Mouse (Mus musculus) urinary bladder, adult 2 months (tissue): ENCODE measurements around the gene Kcnab2. TPM values are rescaled to one million over a fixed set of nuclear protein-coding genes. Genes with fewer than 3 reads are reported as not detected.
A peak's percentile ranks its signal among the peaks of the same experiment; 100 is the strongest.

Experiments used
- DNase-seq: peaks from one replicate; pipeline ENCODE4 v3.0.0; 2022; ENCODE audit warnings: low spot score
- polyA plus RNA-seq: library from polyadenylated mRNA; depleted of rRNA; stranded (reverse); fragments of >200 nt; gene quantifications from 2 replicates; pipeline ENCODE4 v1.2.3, GENCODE M21; 2012

The Kcnab2 gene
- polyA plus RNA-seq, 1 experiment, result 1.8 TPM

DNA sequence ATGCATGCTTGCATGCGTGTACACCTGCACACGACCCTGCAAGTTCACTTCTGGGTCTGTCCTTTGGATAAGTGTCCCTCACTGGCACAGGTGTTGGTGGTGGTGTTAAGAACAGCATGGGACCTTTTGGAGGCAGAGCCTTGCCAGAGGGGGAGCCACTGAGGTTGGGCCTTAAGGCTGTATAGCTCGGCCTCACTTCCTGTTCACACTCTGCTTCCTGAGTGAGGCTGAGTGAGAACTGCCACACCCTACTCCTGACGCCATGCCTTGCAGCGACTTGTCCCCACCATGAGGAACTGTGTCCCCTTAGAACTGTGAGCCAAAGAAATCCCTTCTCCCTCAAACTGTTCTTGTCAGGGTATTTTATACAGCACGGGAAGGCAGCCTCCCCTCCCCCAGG lies 26.3 kb downstream of the Kcnab2 start:
- no peak for DNase-seq

DNA sequence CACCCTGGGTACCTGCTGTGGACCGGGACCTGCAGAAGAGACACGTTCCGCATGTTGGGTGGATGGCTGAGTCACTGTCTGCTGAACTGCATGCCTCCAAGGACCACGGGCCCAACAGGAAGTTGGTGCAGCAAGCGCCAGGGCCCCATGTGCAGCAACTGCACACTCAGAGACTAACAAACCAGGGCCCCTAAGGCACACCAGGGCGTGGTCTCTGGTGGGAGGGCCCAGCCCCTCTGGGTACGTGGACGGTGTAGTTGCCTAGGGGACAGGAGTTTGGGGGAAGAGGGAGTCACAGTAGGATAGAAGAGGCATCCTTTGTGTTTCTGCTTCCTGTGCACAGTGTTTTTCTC lies 29.0 kb downstream of the Kcnab2 start:
- no peak for DNase-seq

DNA sequence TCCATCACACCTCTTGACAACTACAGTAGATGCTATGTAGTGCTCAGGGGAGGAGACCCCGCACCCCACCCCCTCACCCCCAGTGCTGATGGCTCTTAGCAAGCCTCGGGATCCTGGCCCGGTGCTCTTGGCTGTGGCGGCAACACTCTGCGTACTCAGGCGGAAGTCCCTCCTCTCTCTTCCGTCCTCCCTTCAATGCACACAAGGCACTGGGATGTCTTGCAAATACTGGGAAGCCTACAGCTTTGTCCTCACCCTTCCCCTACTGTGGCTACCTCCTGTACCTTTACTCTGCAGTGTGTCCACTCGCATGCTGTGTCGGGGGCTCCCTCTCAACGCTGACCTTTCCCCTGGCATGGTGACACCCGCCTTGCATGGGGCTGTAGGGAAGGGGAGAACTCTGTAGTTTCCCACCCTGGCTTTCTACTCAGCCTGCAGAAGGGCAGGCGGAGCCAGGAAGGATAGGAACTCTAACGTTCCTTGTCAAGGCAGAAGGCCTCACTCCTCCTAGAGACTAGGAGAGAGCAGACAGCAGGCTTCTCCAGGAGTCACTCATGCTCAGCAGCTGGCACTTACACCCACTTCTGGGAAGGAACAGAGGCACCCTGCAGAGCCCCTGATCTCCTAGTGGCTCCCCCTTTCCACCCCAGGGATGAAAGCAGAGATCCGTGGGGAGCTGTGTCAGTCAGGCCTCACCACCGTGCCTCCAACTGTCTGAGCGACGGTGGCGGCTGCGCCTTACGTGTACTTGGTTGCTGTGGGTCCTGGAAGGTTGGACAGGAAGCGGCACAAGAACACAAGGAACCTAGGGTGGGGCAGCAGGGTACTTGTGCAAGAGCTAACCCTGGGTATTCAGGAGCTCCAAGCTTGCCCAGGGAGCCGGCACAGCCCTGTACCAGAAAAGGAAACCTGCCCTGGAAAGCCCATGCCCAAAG lies 29.7 kb downstream of the Kcnab2 start:
- no peak for DNase-seq

DNA sequence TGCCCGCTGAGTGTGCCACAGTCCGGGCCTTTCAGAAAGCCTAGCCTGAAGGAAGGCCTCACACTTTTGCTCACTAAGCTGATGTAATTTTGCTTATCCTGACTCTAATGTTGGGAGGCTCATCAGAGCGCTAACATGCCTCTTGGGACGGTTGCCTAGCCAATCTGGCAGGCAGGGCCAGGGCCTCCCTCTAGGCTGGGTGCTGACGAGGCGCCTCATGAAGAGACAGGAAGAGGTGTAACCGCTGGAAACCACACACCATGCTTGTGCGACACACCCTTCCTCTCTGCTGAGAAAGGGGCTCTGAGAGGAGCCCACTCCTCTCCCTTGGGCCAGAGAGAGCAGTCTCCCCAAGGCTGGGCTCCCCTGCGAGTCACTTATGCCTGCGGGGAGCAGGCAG lies 31.5 kb downstream of the Kcnab2 start:
- DNase-seq, result no peak

DNA sequence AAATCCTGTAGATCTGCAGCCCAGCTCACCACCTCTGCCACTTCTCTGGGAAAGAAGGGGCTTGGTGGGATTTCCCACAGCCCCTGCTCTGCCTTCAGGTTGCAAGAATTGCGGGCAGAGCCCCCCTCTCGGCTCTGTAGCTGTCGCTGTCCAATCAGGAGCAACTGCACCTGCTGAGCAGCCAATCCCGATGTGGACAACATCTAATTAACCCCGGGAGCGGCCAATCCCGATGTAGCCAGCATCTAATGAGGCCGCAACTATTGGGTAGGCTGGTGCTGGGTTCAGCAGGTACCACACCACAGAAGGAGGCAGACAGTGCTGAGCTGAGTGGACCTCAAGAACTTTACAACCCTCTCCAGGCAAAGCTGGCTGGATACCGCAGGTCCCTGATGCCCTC lies 36.1 kb downstream of the Kcnab2 start:
- DNase-seq, result no peak

DNA sequence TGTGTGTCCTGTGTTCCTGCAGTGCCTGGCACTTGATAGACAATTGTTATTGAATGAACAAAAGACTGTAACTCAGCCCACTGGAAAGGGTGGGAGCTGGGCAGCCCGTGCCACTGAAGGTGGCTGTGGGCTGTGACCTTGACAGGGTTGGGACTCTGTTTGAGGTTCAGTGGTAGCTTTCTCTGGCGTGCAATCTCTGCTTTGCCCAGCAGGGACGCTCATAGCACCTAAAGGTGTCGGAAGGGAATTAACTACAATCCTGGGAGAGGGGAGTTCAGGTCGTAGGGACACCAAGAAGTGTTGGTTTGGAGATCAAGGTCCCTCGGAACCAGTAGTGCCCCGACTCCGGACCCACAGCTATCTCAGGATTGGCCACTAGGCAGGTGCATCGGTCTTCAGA lies 36.8 kb downstream of the Kcnab2 start:
- DNase-seq, result no peak

DNA sequence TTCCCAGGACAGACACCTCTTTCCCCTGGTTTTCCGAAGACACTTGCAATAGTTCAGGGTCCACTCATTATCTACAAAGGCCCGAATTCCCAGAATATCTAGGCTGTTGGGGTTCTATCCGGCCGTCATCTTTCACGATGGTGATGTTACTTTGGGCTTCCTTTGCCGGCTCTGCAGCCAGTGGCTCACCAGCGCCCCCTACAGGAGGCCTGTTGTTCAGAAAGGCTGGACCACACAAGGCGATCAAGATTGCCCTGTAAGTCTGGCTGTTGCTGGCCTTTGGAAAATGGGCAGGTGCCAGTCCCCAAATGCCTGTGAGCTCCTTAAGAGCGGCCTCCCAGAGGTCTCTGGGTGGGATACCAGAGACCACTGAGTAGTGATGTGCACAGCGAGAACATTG lies 42.4 kb downstream of the Kcnab2 start:
- DNase-seq, result peak; percentile 60

DNA sequence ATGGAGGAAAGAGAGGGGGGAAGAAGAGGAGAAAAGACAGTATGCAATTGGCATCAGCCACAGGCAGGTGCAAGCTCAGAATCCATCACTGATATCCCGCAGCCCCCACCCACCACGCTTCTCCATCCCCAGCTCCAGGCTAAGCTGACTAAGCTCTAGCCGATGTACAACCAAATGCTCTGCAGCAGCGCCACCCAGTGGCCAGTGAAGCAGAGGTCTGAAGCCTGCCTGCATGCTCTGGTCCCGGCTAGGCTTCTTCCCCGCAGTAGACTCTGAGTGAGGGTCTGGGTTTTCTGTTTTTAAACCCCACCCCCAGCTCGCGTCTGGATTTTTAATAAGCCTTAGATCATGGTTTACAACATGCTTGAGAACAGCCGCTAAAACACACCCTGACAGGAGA lies 42.8 kb downstream of the Kcnab2 start:
- peak; percentile 71 for DNase-seq

DNA sequence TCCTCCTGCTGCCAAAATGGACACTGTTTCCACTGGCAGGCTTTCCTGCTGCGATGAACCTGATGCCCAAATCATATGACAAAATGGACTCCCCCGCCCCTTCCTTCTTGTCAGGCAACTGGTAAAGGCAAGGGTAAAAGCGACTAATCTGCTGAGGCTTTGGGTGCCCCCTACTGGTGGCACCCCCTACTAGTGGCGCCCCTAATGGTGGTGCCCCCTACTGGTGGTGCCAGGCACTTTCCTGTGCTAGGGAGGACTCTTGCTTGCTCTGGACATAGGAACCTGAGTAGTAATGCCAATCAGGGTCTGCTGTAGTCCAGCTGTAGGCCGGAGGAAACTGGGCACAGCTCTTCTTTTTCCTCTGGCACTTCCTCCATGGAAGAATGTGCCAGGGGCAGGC lies 45.4 kb downstream of the Kcnab2 start:
- DNase-seq, result no peak

DNA sequence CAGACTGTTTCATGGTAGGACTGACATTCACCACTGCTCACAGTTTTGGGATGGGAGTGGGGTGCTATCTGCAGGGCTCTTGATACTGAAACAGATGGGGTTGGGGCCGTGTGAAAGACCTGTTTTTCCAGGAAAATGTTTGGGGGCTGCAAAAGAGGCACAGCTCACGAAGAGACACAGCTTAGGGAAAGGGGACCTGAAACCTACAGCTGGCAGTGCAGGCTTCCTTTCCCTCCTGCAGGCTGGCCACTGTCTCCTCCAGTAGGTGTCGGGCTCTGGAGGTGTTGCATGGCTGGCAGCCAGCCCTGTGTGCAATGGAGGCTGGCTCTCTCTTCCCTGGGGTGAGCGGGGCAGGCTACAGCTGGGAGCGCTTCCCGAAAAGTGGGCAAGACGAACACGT lies 49.4 kb downstream of the Kcnab2 start:
- no peak for DNase-seq

DNA sequence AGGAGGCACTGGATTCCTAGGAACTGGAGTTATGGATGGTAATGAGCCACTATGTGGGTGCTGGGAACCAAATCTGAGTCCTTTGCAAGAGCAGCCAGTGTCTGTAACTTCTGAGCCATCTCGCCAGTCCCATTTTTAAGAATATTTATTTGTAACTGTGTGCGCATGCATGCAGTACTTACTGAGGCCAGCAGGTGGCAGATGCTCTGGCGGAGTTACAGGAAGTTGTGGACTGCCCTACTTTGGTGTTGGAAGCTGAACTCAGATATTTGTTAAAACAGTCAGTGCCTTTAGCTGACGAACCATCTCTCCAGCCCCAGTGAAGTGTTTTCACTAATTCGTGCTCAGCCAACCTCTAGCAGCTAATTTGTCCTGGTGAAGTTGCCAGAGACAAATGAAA lies 52.7 kb downstream of the Kcnab2 start:
- DNase-seq, result no peak

DNA sequence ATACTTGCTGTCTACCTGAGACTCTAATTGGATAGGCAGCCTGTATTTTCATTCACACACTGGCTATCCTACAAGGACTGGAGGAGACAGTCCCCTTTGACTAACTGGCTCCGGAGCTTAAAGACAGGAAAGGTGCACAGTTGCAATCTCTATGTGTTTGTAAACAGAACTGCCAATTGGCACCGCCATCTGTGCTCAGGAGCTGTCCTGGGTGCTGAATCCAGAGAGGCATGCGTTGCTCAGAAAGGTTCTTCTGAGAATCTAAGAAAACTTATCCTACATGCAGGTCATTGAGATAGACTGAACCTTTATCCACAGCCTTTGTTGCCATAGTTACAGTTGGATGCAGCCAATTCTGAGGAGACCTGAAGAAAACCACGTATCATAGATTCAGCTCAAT lies 53.3 kb downstream of the Kcnab2 start:
- no peak for DNase-seq

DNA sequence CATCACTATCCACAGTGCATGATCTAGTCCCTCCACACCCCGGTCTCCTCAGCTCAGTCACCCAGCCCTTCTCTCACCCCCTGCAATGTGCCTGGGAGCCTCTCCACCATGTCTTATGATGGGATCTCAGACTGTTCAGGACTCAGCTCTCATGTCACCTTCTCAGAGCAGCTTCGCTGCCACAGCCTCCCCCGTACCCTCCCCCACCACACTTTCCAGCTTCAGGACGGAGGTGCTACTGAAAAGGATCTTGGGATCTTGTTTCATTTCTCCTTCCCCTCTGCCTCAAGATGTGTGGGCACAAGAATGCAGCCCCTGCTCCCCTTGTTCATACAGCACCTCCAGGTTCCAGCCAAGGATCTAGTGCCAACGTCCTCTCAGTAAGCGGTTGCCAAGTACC lies 54.1 kb downstream of the Kcnab2 start:
- no peak for DNase-seq

DNA sequence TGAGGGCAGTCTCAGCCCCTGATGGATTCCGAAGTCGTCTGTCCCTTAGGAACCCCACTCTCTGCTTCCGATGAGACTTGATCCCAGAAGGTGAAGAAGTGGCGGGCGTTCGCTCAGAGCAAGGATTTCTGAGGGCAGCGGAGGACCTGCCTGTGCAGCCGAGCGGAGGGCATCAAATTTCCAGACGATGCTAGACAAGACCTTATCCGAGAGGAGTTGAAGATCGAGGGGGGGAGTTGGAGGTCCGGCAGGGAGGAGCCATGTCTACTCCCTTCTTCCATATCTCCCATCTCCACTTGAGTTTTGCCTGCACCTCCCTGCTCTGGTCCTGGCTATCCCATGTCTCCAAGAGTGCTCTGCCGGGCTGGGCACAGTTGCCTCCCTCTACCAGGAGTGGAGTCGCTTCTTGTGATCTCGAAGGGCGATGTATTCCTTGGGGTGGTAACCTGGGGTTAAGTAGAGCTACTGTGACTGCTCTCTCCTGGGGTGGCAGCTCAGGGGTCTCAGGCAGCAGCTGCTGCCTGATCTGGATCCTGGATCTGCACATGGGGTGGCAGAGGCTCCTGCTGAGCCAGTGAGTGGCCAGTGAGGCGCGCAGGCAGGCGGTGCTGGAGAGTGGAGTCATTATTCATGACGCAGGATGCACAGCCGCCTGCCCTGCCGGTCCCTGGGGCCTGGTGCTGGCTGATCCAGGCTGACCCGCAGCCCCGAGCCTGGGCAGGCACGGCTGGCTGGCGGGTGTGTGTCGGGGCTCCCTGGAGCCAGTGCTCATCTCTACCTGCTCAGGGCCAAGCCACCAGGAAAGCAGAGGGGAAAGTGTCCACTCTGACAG lies 59.2 kb downstream of the Kcnab2 start:
- DNase-seq, result no peak

DNA sequence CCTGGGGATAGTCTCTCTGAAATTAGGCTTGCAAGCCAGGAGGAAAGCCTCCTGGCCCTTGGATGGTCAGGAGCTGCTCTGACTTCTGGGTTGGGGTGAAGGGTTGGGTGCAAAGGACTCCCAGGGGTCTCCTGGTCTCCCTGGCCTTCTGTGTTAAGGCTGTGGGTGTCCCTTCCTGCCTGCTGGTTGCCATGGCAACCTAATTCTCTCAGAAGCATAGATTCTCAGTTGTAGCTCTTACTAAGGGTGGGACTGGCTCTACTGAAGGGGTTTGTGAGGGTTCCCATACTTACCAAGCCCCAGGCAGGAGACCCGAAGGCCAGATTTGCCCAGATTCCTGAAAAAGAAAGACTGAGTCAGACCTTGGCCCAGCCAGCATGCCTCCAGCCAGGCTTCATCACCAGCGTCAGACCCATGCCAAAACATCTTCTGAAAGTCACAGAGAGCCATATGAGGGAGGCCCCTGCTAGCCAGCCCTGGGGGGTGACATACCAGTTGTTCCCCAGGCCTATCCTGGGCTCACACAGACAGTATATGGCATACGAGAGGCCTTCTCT lies 65.1 kb downstream of the Kcnab2 start:
- no peak for DNase-seq

DNA sequence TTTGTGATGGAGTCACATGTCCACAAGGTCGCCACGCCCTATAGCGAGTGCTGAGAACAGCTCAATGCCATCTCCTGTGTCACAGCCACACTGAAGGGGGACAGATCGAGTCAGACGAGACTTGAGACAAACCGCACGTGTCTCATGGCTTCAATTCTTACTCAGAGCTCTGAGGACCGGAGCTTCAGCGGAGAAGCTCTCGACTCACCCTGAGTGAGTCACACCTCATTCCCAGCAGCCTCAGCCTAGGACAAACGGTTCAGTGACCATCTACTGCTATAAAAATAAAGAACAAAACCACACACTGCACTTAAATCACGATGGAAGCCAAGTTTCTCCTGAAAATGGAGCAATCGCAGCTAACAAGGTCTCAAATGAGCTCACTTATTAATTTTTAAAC lies 66.7 kb downstream of the Kcnab2 start:
- DNase-seq, result no peak

DNA sequence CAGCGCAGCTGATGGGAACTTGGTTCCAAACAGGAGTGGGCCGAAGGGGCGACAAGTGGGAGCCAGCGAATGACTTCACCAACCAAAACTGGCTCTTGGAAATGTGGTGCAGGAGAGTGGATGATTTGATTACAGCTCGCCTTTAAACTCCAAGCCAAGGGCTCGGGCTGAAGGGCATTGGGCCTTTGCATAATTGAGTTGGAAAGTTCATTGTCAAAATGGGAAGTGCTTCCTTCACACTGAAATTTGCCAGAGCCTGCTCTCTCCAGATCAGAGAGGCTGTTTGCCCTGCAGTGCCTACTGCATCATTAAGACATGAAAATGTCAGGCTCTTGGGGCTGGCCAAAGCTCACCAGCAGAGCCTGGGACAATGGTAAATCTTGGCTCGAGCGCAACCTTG lies 71.1 kb downstream of the Kcnab2 start:
- DNase-seq, result no peak

DNA sequence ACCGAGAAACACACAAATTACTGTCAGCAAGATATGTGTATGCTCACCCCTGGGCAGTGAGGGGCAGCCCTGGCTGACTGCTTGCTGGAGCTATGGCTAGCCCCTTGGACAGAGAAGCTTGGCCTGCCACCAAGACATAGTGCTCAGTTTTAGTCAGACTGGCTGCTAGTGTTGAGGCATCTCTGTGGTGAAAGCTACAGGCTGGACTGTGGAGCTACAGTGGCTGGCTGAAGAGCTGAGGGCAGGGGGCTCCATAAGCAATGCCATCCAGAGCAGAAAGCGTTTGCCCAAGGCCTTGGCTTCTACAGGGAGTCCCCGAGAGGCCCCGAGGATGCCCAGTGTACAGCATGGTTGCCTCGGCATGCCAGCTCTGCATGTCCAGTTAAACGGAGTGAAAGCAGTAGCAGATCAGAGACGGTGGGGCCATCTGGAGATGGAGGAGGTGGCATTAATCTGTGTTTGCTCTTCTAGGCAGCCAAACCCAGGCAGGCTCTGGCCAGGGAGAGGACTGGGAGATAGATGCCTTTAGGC lies 71.9 kb downstream of the Kcnab2 start:
- no peak for DNase-seq

DNA sequence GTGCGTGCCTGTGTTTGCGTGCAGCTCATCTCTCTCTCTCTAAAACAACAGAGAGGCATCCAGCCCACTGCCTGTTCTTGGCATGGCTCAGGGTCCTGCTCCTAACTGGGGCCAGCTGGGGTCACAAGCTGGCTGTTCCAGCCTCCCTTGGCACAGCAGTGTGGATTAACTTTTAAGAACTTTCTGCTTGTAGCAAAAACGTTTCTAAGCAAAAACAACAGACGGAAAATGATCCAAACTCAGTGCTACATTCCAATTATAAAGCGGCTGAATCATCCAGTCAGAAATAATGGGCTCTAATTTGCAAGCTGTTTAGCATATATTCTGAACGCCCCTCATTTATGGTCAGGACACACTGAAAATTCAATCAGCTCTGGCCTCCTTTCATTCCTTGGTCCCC lies 72.5 kb downstream of the Kcnab2 start:
- DNase-seq, result no peak

DNA sequence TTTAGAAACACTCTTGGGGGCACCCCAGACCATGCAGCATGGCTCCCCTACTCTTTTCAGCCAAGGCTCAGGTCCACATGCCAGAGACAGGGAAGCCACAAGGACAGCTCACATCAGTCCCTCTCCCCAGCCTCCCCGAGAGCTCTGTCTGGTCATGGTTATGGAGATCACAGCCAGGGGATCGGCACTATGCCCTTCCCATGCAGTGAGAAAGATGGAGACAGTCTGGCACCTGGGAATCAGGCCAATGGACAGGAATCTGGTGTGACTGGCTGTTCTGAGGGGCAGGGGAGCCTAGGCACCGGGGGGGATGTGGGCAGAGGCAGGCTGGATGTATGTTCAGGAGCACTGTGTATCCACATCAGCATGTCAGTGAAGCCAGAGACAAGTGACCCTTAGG lies 78.7 kb downstream of the Kcnab2 start:
- DNase-seq, result no peak

DNA sequence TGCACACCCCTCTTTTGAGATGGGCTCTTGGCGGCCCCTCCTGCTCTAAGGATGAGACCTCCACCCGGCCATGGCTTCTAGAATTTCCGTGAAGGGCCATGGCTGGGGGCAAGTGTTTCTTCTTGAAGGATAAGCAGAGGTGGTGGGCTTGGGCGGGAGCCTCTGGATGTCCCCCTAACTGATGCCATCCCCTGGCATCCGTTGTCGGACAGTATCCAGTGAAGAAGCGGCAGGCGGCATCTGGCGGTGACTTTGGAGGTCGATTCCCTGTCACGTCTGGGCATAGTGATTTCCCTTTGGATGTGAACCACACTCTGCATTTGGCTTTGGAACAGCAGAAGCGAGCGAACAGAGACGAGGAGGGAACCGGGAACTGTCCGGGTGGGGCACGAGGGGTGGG lies 85.0 kb downstream of the Kcnab2 start:
- no peak for DNase-seq

DNA sequence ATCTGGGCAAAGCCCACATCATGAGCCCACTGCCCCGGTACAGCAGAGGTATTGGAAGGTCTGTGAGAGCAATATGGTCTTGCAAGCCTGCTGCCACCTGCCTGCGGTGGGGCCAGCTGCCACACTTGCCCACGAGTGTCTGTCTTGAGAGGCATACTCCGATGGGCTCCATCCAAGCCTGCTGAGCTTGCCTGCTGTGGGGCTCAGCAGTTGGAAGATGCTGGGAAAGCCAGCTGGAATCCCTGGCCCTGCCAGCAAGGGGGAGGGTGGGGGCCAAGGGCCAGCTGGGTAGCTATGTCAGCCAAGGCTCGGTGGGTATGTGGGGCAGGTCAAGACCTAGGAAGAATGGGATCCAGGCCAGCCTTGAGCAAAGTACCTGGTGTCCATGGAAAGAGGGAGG lies 85.5 kb downstream of the Kcnab2 start:
- DNase-seq, result no peak

DNA sequence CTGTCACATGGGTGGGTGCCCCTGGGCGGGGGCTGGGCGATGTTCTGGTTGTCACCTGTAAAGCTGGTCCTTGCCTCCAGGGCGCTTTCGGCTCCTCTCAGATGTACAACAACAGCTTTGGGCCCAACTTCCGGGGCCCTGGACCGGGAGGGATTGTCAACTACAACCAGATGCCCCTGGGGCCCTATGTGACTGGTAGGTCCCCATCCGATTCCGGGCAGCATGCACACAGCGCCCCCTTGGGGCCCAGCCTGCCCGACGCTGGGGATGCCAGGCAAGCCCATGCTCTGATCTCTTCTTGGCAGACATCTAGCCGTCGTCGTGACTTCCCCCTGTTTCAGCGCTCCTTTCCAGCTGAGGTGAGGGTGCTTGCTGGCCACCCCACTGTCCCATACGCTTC lies 92.0 kb downstream of the Kcnab2 start:
- no peak for DNase-seq
